Mouse (Mus musculus): ENCODE measurements around the gene Vmn1r85.
"Not testable (repeated sequence)": the region's sequence is repeated elsewhere in the genome, so short reads cannot be mapped to it uniquely, and the experiment has no call there.

Gene Vmn1r85

DNA sequence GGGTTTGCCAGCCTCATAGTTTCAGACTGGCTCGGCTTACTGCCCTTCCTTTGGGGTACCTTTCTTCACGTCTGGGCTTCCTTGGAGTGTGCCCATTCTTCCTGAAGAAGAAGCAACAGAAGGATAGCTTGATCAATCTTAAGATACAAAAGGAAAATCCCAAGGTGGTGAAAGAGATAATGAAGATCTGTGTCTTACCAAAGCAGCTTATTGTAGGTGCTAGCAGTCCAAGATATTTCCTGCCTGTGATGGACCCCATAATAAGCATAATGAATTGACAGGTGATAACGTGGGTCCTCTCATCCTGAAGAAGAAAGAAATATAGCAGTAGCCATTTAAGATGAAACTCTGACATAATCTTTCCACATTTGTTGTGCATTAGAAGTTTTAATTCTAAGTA, at the start of gene Vmn1r85:
Vmn1r85 (minus strand) TSS at position 101 of the 400 bp plus-strand sequence.
- DNase-seq (ENCODE audit: low spot score in 2 of 2): no peak

DNA sequence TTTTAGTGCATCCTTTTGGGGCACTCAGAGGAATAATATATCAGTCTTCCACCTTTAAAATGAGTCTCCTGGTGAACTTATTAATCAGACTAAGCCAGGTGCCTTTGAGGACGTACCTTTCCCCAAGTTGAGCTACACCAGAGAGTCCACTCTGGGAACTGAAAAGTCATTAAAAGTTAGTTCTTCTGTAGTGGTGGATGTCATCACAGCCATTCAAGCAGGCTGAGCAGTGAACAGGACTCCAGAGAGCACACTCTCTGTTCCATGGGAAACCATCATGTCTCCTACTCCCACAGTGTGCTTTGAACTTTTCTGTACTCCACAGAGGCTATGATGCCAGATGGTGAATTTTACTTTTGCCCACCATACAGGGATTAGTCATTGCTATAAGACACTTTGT, 45.1 kb upstream of the Vmn1r85 start, which contains the start of gene Vmn1r87:
Vmn1r87 (minus strand) TSS at position 101 of the 400 bp plus-strand sequence.
- no peak for DNase-seq (ENCODE audit: low spot score in 2 of 2)

DNA sequence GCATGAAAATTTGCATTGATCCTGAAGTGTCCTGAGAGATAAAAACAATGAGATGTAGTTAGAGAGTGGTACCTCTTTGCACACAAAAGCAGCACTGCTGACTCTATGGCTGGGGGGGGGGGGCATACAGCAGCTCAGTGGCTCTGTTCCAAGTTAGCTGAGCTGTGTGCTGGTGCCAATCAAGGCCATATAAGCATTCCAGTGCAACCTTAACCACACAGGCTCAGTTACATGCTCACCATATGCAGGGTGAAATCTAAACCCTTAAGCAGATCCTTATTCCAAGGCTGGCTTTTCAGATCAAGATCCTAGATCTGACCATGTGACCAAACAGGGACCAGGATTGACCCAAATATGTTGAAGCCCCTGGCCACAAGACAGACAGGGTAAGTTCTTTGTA, 42.4 kb upstream of the Vmn1r85 start:
- DNase-seq (ENCODE audit: low spot score in 2 of 2): no peak

DNA sequence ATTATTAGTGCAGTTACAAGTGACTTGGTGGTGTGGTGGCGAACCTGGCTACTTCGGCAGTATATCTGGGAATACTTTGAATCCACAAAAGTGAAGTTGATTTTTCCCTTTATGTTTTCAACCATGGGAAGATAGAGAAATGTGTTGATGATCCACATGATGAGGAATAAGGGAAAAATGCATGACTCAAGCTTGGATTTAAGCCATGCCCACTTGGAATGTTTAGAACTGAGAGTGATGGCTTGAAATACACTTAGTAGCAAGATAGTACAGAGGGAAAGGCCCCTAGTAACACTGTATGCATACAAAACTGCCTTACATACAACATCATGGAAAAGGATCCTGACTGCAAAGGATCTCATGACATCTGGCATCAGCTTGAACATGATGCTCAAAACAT, 36.9 kb upstream of the Vmn1r85 start:
- no peak for DNase-seq (ENCODE audit: low spot score in 2 of 2)

DNA sequence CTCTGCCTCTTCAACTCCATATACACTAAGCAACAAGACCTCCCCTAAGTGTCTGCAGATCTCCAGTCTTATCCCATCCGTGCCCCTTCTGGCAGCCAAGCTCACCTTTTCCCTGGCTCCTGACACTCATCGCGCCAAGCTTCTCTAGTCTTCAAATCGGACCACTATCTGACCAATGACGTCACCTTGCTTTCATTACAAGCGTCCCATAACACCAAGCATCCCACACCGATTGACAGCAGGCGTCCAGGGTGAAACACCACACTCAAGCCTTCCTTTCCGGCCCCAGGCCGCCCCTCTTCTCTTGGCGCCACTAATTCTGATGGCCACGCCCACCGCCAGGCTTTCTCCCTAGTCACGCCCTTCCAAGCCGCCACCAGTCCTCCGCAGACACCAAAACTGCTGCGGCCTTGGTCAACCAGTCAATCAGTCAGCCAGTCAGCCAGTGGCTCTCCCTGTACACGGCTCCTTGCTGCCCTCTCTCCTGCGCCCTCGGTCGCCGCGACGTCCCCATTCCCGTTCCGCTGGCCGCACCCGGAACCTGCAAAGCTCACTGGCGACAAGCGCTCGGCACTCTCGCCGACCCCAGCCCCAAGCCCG, 28.7 kb upstream of the Vmn1r85 start:
- DNase-seq (ENCODE audit: low spot score in 2 of 2): peak in 1 of 2 experiments; percentile 0

DNA sequence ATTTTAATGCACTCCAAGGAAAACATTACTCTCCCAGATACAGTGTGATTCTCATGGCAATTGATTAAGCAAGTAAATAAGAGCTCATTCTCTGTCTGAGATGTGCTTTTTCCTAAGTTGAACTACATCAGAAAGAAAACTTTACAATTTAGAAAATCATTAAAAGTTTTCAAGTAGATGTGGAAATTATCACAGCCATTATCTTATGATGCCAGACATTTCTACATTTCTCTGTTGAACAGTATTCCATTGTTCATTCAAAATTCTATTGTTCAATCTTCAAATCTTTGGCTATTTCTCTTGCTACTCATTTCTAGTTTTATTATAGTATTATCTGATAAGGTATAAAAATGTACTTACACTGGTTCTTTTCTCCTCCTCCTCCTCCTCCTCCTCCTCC, 24.8 kb upstream of the Vmn1r85 start, which contains the start of gene Vmn1r86:
Vmn1r86 (minus strand) TSS at position 101 of the 400 bp plus-strand sequence.
- DNase-seq (ENCODE audit: low spot score in 2 of 2): no peak

DNA sequence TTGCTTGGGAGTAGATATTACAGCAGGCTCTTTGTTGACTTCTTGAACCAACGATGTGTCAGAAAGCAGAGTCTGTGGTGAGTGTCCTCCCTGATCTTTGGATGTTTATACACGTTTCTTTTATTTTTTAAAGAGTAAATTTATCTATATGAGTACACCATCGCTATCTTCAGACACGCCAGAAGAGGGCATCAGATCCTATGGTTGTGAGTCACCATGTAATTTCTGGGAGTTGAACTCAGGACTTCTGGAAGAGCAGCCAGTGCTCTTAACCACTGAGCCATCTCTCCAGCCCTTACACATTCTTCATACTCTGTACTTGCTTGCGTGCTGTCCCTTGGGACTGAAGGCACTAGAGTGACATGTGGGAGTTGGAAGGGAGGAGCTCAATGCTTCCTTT, 22.7 kb downstream of the Vmn1r85 start:
- no peak for DNase-seq (ENCODE audit: low spot score in 2 of 2)

DNA sequence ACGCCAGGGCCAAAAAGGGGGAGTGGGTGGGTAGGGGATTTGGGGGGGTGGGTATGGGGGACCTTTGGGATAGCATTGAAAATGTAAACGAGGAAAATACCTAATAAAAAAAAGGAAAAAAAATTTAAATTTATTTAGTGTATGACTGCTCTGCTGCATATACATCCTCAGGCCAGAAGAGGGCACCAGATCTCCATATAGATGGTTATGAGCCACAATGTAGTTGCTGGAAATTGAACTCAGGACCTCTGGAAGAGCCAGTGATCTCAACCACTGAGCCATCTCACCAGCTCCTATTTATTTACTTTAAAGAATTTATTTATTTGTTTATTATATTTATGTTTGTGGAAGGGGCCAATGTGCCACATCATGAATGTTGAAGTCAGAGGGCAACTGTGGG, 31.6 kb downstream of the Vmn1r85 start:
- DNase-seq (ENCODE audit: low spot score in 2 of 2): not testable (repeated sequence)

DNA sequence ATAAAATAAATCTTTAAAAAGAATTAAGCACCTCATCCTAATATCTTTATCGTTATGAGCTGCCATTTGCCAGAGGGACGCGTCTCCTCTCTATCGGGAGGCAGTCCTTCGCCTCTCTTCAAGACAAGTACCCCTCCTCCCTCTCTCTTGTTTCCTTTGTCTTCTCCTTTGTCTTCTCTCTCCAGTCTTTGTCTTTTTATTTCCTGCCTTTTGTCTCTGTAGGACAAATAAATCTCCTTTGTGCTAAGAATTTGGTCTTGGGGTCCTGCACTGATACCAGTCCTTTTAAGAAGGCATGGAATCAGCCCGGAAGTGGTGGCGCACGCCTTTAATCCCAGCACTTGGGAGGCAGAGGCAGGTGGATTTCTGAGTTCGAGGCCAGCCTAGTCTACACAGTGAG, 35.4 kb downstream of the Vmn1r85 start:
- DNase-seq (ENCODE audit: low spot score in 2 of 2): no peak

DNA sequence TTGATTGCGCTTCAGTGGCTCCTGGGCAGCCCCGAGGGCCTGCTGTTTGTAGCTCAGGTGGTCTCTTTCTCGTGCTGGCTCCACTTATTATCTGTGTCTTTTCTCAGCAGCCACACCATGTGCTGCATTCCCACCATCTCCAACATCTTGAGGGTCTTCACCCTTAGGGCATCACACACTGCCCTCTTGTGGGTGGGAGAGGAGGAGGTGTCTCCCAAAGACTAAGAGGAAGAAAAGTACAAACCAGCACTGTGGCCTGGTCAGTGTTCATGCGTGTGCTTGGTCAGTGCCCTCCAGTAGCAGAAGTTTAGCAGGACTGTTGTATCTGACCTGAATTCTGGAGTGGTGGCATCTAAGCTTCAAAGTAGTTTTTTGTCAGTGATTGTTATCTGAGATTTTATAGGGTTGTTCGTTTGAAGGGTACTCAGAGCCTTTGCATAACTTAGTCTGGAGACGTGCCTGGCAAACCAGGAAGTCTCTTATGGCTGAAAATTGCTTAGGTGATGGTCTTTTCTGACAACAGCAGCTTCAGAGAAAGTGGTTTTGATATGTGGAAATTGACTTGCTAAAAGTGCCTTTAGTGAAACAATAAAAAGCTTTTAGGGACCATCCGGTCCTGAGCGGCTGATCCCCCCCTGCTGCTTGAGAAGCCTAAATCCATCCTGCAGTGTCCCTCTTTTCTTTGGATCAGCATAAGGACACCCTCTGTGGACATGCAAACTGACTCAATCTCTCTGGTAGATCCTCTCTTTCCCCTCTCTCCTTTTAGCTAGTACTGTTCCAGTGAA, 37.9 kb downstream of the Vmn1r85 start:
- DNase-seq (ENCODE audit: low spot score in 2 of 2): no peak

DNA sequence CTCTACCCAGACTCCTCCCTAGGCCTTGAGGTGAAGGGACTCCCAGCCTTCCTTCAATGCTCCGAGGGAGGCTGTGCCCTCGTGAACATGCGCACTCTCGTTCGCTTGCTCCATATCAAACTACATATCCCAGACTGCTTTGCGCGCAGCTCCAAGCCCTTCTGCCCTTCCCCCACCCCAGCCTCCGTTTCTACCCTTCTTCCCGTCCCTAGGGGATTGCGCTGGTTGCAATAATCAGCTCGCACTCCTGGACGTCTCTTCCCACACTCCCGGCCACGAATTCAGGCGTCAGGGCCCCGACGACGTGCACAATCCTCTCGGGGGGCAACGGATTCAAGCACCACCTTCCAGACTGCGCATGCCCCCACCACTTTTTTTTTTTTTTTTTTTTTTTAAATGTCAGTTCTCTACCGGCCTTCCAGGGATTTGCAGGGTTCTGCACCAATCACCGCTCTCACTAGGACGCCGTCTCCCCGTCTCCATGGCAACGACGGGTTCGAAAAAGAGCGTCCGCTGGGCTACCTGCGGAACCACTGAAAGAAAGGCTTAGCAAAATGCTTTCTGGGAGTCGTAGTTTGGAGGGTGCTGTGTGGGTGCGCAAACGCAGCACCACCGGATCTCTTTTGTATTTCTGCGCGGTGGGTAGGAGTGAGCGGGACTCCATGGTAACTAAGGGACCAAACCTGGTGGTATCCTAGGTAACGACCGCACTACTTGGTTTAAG, 40.5 kb downstream of the Vmn1r85 start, which contains the start of gene Mzf1:
Mzf1 (minus strand) TSS at position 478 of the 724 bp plus-strand sequence.
- DNase-seq (ENCODE audit: low spot score in 2 of 2): peak; percentile 95 to 98

DNA sequence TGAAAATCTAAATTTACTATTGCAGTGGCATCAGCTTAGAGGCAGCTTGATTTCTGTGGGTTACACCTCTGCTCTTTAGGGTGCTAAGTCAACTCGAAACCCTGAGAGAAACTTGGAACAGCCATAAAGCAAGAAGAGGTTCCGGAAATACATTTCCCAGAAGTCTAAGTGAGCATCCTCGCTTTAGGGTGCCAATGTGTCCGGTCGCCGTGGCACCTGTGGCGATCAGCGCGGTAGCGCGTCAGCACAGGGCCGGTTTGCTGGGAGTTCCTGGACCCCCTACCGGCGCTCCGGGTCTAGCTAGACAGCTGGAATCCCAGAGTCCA, 41.0 kb downstream of the Vmn1r85 start:
- no peak for DNase-seq (ENCODE audit: low spot score in 2 of 2)

DNA sequence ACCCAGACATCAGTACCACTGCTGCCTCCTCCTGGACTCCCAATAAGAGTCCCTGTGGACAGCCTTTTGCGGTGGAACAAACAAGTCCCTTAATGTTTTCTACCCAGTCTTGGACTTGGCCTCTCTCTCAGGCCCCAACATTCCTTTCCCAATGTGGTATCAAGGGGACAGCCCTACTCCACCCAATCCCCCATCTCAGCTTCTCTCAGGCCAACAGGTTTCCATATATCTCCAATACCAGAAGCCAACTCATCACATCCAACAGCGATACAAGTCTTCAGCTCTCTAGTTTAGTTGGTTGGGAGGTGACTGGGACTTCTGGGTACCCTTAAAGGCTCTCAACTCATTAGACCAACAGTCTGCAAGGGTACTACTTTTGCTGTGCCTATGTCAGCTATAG, 41.5 kb downstream of the Vmn1r85 start:
- DNase-seq (ENCODE audit: low spot score in 2 of 2): no peak

DNA sequence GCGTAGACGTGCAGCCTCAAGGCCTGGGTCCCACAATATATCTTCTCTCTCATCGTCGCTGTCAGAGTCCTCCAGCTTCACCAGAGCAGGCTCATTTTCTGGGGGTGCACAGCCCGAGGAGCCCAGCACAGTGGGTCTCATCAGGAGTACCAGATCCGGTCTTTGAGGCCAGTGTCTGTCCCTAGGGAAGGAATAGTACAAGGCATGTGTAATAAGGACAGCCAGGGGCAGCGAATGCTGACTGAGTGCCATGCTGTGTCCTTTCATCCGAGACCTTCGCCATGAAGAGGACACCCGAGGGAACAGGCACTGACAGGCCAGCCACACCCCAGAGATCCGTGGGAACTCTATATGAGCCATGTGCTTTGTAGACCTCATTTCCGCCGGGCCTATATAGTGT, 42.0 kb downstream of the Vmn1r85 start:
- DNase-seq (ENCODE audit: low spot score in 2 of 2): no peak

DNA sequence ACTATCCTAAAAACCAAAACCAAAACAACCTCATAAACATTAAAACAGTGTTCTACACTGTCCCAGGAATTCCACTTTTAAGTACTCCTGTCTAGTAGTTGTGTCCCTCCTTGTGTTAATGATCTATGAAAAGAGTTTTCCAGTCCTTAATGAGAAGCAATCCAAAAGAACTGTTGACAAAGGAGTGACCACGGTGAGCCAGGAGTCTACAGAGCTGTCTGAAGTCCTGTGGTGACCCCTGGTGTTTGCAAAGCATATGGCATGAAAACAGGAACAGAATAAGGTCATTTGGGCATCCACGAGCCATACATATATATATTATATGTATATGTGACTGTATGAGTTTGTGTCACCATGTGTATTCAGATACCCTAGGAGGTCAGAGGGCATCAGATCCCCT, 48.9 kb downstream of the Vmn1r85 start:
- no peak for DNase-seq (ENCODE audit: low spot score in 2 of 2)

DNA sequence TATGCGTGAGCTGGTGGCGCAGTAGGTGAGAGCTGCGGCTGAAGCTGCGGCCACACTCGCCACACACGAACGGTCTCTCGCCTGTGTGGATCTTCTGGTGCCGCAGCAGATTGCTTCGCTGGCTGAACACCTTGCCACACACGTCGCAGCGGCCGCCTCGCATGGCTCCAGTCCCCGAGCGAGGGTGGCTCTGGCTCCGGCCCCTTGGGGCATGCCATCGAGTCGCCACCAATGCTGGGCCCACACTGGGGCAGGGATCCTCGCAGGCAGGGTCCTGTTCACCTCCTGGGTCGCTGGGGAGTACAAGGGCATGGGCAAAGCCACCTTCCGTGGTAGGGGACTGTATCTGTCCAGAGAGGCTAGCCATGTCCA, 50.7 kb downstream of the Vmn1r85 start:
- DNase-seq (ENCODE audit: low spot score in 2 of 2): no peak

DNA sequence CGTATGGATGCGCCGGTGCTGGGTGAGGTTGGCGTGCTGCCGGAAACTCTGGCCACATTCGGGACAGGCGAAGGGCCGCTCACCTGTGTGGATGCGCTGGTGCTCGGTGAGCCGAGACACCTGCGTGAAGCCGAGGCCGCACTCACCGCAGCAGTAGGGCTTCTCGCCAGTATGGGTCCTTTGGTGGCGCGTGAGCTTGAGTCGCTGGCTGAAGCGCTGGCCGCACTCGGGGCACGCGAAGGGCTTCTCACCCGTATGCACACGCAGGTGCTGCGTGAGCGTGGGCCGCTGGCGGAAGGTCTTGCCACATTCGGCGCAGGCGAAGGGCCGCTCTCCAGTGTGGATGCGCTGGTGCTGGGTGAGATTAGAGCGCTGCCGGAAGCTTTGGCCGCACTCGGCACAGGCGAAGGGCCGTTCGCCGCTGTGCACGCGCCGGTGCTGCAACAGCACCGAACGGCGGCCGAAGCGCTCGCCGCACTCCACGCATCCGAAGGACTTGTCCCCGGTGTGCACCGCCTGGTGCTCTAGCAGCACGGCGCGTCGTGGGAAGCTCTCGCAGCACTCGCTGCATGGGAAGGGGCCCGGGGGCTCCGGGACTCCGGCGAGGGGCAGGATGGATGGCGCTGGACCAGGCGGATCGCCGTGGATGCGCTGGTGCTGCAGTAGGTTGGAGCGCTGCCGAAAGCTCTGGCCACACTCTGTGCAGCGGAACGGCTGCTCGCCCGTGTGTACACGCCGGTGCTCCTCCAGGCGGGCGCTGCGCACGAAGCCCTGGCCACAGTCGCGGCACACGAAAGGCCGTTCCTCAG, 51.3 kb downstream of the Vmn1r85 start:
- no peak for DNase-seq (ENCODE audit: low spot score in 2 of 2)

DNA sequence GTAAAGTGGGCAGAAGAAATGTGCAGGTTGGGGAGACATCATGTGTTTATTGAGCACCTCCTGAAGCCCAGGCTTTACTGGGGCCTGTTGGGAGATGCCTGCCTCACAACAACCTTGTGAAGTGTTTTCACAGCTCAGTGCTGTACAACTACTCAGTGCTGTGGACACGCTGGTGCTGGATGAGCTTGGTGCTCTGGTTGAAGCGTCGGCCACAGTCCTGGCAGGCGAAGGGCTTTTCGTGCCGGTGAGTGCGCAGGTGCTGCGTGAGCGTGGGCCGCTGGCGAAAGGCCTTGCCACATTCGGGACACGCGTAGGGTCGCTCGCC, 51.9 kb downstream of the Vmn1r85 start:
- no peak for DNase-seq (ENCODE audit: low spot score in 2 of 2)

DNA sequence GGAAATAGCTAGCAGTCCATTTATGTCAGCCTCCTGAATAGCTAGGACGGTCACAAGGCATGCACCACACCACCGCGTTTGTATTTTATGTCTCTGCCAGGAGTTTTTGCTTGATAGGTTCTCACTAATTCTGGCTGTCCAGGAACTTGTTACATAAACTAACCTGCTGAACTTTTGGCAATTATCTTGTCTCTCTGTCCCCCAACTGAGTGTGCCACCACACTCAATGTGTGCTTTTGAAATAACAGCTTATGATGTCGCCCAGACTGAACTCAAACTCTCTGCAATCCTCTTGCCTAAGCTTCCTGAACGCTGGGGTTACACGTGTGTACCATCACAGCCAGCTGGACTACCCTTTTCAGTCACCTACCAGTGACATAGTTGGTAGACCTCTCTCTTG, 52.5 kb downstream of the Vmn1r85 start:
- DNase-seq (ENCODE audit: low spot score in 2 of 2): no peak

DNA sequence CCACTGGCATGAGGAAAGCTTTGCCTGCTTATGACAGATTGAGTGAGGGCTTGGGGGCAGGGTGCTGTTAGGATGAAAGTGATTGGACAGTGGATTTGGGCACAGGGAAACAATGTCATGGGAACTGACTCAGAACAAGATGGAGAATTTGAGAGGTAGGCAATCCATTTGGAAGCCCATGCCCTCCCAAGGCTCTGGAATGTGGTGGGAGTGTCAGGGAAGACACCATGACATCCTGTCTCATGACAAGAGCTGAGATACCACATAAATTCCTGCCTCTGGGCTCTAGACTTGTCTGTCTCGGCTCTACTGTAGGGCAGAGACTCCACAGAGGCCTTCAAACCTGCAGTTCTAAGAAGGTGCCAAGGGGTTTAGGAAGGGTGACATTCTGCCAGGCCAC, 53.7 kb downstream of the Vmn1r85 start:
- no peak for DNase-seq (ENCODE audit: low spot score in 2 of 2)

DNA sequence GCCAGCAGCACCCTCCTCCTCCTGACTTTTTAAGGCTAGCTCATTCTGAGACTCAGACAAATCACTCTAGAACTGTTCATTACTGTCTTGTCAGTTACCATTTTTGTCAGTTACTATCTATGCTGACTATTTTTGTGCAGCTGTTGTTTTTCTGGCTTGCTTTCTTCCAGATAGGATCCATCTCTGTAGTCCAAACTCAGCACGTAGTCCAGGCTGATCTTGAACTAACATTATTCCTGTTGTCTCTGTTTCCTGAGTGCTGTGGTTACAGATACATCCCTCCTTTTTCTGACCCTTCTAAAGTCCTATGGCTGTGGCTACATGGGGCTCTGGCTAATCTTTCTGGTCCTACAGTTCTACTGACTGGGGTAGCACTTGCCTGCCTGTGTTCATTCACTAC, 55.8 kb downstream of the Vmn1r85 start:
- no peak for DNase-seq (ENCODE audit: low spot score in 2 of 2)

DNA sequence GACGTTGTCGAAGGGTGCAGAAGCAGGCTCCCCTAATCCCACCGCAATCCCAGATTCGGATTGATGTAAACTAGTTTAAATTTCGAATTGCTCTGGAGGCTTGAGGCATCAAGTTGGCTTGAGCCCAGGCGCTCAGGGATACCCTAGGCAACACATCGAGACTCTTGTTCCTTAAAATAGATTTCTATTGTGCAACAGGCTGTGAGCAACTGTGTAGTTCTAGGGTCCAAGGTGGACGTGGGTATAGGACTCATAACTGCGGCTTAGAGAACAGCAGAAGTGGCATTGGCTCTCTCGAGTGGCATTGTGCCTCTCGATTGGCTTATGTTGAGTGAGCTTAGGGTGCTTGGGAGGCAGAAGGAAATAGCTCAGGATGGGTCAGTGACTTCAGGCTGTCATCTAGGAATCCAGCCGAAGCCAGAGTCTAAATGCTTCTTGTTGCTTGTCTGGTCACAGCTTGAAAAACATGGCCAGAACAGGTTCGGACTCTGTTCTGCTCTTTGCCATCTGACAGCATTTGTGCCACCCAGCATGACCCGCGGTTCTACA, 56.3 kb downstream of the Vmn1r85 start:
- no peak for DNase-seq (ENCODE audit: low spot score in 2 of 2)

Measured in right cerebral cortex, postnatal 36 days (tissue).